Mouse (Mus musculus): ENCODE measurements at regions not wholly inside any gene's neighbourhood (a gene's known extent, or its start where the extent isn't known, plus 50 kb on each side); places are given as distances from the start of the nearest gene placed in this dataset.
"Not testable (repeated sequence)": the region's sequence is repeated elsewhere in the genome, so short reads cannot be mapped to it uniquely, and the experiment has no call there.

DNA sequence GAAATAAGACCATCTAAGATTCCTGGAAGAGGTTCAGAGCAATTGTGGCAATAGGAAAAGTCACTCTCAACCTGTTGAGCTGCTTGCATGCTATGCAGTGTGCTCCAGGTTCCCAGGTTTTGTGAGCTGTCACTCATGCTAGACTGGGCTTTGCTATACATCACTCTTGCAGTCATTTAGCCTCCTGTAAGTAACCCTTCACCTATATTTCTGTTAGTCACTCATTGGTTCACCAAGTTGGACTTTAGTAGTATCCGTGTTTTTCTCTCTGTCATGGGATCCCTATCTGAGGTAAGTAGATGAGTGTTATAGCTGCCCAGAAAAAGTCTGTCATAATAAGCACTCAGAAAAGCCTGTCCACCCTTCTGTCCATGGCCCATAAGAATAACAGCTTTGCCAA lies 332.3 kb upstream of the Tbl1xr1 start:
- ATAC-seq: no peak

DNA sequence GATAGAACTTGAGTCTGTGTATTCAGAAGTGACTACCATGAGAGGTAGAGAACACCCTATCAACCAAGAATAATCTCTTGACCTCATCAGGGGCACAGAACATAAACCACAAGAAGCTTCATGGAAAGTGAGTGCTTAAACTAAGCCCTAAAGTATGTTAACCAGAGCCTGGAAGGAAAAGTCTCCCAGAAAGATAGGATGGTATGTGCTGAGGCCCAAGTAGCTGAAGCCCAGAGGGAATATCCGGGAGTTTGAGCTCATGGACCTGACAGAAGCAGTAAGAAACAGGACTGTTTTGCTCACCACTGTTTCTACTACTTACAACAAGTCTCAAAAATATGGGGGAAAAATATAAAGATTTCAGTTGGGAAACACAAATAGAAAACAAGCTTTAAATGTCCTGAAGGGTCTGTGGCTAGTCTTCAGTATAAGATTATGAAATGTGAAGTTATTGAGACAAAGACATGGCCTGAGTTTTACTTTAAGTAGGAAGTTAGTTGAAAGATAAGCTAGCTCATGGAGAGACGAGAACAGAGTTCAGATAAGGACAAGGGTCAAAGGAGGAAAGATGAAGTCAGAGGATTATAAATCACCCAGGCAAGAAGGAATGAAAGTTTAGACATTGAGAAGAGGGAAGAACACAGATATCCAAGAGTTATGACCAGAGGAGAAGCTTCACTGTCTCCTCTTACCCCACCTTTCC lies 315.8 kb upstream of the Tbl1xr1 start:
- ATAC-seq: no peak

DNA sequence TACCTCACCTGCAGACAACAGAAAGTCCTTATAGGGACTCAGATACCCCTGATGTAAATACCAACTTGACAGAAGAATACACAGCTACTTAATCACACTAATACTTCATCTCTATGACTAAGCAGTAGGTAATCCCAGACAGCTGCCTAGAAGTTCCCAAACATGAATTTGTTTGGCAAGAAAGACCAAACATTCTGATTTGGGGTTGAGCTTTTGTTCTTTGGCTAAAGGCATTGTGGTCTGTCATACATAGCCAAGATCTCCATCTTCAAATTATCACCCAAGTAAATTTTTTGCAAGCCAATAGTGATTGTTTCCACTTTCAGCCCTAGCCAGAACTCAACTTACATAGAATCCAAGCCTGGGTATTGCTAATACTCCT lies 315.2 kb upstream of the Tbl1xr1 start:
- ATAC-seq: no peak

DNA sequence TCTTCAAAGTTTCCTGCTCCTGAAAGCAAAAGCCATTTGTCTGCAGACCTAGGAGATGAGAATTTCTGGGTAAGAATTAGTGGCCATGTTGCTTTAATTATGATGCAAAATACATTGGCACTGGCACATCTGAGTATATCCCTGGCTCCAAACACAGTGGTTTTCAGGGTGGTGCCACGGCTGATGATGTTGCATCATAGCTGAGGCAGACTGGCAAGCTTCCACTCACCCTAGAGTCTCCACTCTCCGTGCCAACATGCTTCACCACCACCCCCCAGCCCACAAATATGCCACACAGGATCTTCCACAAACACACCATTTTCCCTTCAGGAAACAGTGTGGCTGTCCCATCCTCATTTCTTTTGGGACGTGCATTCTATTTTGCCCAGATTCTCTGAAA lies 314.5 kb upstream of the Tbl1xr1 start:
- no peak for ATAC-seq

DNA sequence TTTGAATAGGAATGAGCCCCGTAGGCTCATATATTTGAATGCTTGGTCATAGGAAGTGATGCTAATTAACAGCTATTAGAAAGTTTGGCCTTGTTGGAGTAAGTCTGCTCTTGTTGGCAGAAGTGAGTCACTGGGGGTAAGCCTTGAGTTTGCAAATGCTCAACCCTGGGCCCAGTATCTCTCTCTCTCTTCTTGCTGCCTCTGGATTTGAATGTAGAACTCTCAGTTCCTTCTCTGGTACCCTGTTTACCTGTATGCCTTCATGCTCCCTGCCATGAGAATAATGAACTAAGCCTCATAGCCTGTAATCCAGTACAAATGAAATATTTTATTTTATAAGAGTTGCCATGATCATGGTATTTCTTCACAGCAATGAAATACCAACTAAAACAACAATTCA lies 308.4 kb upstream of the Tbl1xr1 start:
- no peak for ATAC-seq

DNA sequence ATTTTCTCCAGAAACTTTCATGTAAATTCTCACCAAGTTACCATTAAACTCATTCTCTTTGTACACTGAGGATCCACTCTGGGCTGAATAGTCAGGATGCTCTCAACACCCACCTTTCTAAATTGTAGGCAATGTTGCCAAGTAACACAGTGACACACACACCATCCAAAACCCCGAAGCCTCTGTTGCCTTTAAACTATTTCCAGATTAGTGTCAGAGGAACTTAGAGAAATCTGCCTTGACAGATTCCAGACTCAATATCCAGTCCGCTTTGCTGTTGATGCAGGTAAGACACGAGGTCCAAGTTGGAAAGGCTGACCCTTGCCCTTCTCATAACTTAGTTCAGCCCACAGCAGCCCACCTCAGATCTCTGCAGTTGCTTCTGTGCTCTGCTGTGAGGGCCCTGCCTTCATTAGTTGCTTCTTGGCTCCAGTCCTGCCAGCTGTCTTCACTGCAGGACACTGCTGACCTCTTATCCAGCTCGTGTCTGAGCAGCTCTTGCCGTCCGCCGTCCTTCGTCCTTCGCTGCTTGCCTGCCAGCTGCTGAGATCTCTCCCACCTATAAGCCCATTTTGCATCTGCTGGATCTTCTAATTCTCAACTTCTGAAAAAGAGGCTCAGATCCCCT lies 306.4 kb upstream of the Tbl1xr1 start:
- ATAC-seq: no peak

DNA sequence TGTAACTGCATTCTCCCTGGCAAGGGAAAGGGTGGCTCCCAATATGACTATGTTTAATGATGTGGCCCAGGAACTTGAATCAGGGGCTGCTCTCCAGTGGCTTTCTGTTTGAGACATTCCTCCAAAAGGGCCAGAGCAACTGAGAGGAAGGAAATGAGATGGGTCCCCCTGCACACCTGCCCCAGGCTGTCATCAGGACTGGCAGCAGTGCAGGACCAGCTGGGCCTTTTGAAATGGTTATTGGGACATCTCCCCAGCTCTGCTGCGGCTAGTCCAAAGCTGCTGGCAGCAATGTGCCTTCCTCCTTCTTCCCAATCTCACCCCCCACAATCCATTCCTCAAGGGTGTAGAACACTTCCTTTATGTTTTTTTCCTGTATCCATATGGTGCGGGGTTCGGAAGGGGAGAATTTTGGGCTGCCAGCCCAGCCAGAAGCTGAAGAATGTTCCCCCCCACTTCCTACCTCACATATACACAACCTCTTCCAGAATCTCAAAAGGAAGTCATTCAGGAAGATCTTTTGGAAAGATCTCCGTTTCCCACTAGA lies 304.6 kb upstream of the Tbl1xr1 start:
- no peak for ATAC-seq

DNA sequence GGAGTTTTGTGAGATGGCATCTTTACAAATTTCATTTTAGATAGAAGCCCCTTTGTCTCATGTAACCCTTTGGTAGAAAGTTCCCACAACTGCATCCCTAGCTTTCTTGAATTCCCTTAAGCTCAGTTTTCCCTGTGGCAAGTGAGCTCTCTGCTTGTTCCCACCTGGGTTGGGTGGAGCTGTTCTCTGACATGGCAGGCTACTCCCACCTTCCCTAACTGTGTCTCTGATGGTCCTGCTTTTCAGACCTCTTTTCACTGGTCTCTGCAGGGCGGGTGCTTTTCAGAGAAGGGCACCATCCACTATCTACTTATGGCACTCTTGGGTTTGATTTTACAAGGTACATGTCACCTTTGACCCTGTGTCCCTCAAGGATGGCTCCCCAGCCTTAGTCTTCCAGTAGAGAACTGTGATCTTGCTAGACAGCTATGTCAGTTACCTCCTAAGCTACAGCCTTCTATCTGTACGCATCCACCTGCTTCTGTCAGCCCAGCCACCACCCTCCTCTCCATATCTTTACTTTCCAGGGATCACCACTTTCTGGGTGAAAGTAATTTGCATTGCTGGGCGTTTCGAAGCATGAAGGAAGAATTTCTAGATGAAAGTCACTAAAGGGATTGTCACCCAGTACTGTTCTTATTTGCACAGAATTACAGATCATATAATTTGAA lies 302.1 kb upstream of the Tbl1xr1 start:
- no peak for ATAC-seq

DNA sequence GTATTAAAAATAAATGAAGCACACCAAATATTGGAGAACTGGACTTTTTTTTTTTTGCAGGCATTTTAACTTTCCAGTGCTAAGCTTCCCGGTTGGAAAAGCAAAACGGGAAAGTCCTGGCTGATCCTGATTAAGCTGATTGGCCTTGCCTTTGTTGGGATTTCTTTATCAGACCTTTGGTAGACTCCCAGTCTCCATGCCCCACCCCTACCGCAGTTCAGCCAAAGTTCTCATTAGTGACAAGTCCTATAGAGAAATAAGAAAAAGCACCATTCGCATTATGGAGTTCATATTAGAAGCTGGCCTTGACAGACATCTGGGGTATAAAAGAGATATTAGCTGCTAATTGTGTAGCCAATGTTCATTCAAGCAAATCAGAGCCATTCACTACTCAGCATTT lies 297.7 kb upstream of the Tbl1xr1 start:
- ATAC-seq: no peak

DNA sequence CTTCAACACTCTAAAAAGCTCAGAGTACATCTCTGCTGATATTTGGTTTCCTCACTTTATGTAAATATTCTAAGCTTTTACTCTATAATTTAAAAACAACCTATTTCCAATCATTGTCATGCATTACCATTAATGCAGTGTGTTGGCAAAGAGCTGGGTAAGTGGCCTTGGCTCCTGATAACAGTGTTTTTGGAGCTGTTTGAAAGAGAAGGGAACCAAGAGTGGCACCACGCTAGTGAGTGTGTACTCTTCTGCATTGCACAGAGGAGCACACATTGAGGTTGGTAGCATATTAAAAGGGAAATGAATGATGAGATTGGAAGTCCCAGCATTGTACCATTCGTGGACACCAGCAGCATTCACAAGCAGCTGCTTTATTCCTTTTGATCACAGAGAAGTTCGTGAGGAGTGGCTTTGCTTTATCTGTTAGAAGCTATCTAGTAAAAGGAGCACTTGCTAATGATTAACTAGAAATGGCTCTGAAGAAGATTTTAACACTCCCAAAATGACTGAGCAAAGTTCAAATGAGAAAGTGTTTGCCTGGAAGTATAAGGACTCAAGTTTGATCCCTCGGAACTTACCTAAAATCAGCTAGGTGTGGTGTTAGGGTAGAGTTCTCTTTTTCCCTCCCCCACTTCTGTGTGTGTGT lies 284.3 kb upstream of the Tbl1xr1 start:
- no peak for ATAC-seq

DNA sequence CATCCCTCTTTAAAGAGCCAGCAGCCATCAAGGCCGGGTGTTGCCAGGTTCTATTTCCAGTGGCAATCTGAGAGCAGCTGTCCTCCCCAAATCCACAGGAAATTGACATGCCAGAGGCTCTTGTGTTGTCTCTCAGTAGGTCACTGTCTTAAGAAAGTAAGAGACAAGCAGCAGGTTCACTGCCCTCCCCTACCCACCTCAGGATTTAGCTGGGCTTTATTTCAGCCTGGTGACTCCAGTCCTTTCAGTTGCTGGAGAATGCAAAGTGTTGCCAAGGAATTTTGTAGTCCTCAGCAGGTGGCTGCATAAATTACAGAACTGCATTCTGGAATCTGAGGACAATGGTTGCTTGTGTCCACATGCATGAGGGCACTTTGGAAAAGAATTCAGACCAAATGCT lies 278.3 kb upstream of the Tbl1xr1 start:
- no peak for ATAC-seq

DNA sequence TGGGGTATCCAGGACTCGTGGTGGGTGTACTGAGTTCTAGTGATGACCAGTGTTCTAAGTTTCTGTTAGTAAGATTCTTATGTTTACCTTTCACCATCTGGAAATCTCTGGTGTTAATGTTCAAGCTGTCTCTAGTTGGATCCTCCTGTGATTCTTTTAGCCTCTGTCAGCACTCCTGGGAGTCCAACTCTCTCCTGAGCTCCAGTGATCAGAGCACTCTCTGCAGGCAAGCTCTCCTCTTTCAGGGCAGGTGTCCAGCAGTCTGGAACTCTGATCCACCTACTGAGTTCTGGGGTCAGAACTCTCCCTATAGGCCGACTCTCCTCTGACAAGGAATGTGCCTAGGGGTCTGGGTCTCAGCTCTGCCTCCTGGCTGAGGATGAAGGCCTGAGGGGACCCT lies 272.6 kb upstream of the Tbl1xr1 start:
- ATAC-seq: not testable (repeated sequence)

DNA sequence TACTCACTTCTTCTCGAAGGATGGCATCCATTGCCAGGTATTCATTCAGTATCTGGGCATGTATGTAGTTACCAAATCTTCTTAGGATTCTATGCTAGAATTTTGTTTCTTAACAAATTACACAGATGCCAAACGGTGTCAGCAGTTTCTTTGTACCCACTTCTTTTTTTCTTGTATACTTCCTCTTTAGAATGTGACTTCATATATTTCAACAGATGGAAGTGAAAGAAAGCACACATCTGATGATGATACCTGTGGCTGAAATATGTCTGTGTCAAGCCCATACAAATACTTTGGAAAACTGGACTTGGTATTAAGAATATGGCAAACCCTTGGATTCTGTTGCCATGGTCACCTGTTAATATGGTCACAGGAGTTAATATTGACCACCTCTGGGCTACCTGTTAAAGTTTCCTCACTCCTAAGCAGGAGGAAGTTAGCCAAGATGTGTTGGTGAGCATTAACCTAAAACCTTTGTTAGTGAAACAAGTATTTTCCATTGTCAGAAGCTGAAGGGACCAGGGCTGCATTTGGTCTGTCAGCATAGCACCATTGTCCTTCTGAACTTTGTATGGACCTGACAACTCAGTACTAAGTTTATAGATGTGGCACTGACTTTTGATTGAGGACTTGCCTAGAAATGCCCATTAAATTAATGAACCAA lies 269.8 kb upstream of the Tbl1xr1 start:
- no peak for ATAC-seq

DNA sequence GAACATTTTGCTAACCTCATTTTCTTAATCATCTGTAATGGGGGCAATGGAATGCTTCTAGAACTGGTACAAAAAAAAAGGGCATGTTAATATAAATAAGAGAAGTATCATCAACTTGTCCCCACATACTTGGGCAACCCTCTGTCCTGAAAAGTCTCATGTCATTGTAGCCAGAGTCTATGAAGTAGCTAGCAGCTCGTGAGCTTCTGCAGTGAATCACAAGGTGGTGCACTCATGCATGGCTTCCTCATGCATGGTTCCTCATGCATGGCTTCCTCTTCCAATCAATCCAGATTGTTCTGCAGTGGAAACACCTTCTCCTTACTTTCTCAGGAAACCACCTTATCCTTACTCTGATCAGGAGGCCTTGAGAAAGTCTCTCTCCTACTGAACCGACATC lies 267.9 kb upstream of the Tbl1xr1 start:
- ATAC-seq: no peak

DNA sequence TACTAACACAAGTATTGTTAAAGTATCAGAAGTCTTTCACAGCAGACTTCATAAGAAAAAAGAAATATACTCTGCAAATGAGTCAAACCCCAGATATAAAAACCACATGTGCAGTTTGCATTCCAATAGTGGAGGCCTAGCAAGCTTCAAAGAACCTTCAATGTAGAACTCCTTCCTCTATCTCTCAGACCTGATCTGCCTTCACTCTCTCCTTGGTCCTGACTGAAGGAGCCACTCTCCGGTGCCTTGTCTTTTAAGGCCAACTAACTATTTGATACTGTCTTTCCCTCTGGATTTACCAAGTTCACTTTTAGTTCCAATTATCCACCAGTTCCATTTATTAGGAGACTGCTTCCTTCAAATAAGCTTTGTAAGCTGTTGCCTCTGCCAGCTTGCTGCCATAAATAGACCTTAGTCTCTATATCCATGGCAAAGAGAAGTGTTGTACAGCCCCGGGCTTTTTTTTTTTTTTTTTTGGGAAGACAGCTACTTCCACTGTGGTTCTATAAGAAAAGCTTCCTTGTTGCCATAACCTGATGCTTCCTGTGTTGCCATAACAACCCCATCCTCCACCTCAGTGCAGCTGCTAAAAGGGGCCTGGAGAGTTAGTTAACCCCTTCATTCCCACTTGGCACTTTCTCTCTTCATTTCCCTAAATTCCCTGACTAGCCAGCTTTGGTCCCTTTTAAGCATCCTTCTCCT lies 266.5 kb upstream of the Tbl1xr1 start:
- peak; percentile 19 for ATAC-seq

DNA sequence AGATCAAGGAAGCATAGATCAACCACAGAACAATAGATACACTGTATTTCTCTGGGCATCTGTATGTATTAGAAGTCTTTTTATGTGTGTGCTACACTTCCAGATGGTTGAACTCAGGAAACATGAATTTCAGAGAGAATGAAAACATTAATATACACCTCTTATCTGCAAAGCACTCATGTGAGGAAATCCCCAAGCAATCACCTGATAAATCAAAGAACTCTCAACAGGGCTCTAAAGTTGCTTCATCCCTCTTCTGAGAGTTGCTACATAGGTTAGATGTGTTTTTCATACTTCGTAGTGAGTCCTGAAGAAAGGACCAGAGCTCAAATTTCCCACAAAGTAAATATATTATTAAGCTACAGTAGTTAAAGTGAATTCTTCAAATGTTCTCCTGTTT lies 263.1 kb upstream of the Tbl1xr1 start:
- ATAC-seq: peak; percentile 28

DNA sequence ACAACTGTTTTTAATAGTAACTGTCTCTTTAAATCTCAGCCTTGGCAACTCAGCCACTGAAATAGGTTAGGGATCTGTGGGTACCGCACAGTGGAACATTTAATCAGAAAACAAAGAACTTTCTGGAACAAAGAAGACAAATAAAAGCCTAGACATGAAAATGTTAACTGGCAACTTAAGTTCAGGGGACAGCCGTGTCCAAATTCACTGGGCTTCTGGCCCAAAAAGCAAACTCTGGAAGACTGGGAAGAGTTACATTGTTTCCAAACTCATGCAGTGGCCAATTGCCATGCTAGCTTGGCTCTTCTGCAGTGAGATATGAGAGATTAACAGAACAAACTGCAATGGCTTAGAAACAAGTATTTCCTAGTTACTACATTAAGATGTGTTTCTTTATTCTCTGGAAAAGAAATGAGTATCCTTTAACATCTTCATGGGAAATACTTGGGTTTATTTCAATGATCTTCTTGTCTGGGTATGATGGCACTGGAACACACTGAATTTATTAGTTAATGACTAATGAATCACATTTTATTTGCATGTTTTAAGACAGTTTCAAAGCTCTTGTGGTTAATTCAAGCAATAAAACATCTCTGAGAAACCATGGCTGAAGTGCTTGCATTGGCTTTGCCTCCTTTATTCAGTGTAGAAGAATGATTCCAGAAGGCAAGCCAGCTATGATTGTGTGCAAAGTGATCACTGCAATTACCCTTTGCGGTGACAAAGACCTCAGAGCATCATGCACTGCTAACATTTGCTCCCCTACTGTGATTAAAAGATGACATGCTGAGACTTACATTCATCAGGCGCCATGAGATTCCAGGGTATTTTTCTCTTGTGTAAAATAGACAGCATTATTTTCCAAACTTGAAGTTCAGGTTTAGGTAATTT lies 259.2 kb upstream of the Tbl1xr1 start:
- ATAC-seq: no peak

DNA sequence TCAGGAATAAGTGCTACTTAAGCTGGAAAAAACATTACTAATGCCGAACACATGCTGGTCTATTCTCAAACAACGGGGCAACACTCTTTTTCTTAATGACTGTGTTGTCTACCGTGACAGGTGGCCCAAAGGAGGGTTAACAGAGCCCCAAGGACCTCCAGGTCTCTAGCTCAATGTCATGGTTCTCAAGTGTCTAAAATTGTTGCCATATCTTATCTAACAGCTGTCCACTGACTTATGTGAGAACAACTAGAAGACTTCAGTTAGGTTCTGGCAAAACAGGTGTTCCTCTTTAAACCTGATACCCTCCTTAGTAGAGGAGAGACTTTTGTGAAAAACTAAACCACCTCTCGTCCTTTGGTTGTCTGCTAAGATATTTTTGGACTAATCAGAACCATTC lies 257.4 kb upstream of the Tbl1xr1 start:
- no peak for ATAC-seq

DNA sequence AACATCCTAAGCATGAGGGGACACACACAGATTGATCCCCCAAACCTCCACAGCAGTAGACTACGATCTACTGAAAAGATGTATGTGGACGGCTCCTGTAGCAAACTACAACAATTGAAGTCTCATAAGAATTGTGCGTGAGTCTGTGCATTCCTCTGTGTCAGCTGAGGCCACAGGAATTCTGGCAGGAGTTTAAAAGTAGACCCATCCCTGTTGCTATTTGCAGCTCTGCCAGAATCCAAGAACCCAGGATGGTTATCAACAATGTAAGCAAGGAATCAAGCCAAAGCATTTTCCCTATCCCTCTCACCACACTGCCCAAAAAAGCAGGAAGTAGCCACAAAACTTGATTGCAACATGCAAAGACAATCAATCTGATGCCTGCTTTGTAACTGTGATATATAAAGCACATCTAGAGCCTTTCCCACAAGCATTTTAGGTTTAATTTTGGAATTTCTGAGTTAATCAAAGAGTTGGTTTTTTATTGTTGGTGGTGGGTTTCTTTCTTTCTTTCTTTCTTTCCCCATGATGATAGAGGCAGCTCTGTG lies 256.3 kb upstream of the Tbl1xr1 start:
- no peak for ATAC-seq

DNA sequence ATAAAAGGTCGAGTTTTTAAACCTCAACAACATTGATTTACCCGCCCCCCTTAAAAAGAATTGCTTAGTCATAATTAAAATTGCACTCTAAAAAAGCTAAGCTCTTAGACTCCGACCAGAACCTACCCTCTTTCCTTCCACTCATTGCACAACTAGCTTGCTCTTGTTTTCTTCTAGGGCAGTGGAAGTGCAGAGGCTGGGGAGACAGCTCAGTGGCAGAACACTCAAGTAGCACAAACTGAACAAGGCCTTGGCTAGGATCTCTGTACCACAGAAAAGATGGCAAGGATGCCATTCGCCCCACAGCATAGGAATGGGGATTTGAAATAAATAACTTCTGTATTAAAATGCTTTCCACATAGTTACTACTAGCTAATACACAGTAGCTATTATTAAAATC lies 253.8 kb upstream of the Tbl1xr1 start:
- ATAC-seq: no peak

DNA sequence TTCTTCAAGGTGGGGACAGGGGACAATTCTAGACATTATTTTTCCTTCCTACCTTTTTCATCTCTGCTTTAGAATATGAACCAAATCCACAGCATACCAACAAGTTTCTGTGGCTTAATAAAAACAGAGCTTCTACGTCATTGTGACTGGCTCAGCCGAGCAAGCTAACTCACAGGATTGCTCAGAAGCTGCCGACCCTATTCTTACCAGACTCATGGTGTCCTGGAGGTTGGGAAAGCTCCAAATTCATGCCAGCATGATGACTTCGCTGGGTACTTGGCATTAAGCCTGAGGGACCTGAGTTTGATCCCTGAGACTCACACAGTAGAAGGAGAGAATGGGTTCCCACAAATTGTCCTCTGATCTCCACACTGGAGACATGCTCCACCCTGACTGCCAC lies 253.1 kb upstream of the Tbl1xr1 start:
- no peak for ATAC-seq

Data from activated CD4-positive, CD25-positive, alpha-beta regulatory T cell, adult 4 months (primary cell).